Mouse (Mus musculus): ENCODE results near the gene Prpf8.

GRCm38 (mm10) chr11:75486192-75486591, 424 bp upstream of the Prpf8 start:
- TF ChIP-seq CTCF (IDR thresholded peaks at IDR 0.05; ENCODE audit: extremely low read depth, insufficient read depth, insufficient read length, insufficient replicate concordance) = no peak
- no peak for TF ChIP-seq POLR2A (IDR thresholded peaks at IDR 0.05; ENCODE audit: low read depth, low read length)
